Mouse (Mus musculus) liver, embryonic 14.5 days (tissue): ENCODE data around the gene Efnb2. TPM values are rescaled to one million over a fixed set of nuclear protein-coding genes. Genes with fewer than 3 reads are reported as not detected.

Experiments used
- ATAC-seq: fragments of 200-750 bp; cut with Nextera tagmentation; 2 replicates; pipeline ENCODE4 v1.8.0; 2017; ENCODE audit warnings: moderate number of reproducible peaks, mild to moderate bottlenecking, moderate library complexity; ENCODE audit not compliant: insufficient read depth
- DNase-seq, 3 experiments: peaks; one replicate each; pipeline ENCODE4 v3.0.0-alpha.2; 2012 to 2013; ENCODE audit warnings: low read depth in 3 of 3, low spot score in 3 of 3
- H3K27ac ChIP-seq: fragments of 300-500 bp; sonication (generic); 2 replicates; pipeline ENCODE4 v1.5.1; 2014; ENCODE audit warnings: moderate library complexity, mild to moderate bottlenecking, control low read depth, inconsistent platforms
- H3K27me3 ChIP-seq: fragments of 300-500 bp; sonication (generic); 2 replicates; pipeline ENCODE4 v1.6.1; 2014; ENCODE audit warnings: mild to moderate bottlenecking, low read length, moderate library complexity; ENCODE audit not compliant: control insufficient read depth, insufficient read depth
- H3K36me3 ChIP-seq: fragments of 300-500 bp; sonication (generic); replicated peaks from 2 replicates; pipeline ENCODE4 v1.6.1; 2014; ENCODE audit warnings: low read depth; ENCODE audit not compliant: control insufficient read depth, insufficient read depth
- H3K4me1 ChIP-seq, 2 experiments: fragments of 200-500 bp in 1 of 2; fragments of 300-500 bp in 1 of 2; sonication (generic) in 1 of 2; replicated peaks; 2 replicates each; pipeline ENCODE4 v1.6.1; 2012 to 2014; ENCODE audit warnings: antibody characterized with exemption in 1 of 2, inconsistent platforms in 1 of 2, low read length in 1 of 2; ENCODE audit not compliant: control insufficient read depth in 2 of 2, insufficient read depth in 2 of 2
- H3K4me2 ChIP-seq: fragments of 300-500 bp; sonication (generic); 2 replicates; pipeline ENCODE4 v1.6.1; 2014; ENCODE audit warnings: low read depth, mild to moderate bottlenecking, control low read depth, moderate library complexity
- H3K4me3 ChIP-seq, 2 experiments: fragments of 200-500 bp in 1 of 2; fragments of 300-500 bp in 1 of 2; sonication (generic) in 1 of 2; 2 replicates each; pipeline ENCODE4 v1.5.1; 2012 to 2014; ENCODE audit warnings: low read depth in 2 of 2, low read length in 2 of 2, mild to moderate bottlenecking in 2 of 2, control low read depth in 1 of 2, inconsistent platforms in 1 of 2, moderate library complexity in 1 of 2; ENCODE audit not compliant: insufficient read depth in 1 of 2
- H3K9ac ChIP-seq: fragments of 300-500 bp; sonication (generic); replicated peaks from 2 replicates; pipeline ENCODE4 v1.6.1; 2014; ENCODE audit warnings: mild to moderate bottlenecking, control low read depth, moderate library complexity
- H3K9me3 ChIP-seq: fragments of 300-500 bp; sonication (generic); 2 replicates; pipeline ENCODE4 v1.6.1; 2016; ENCODE audit warnings: low read length, mixed read lengths; ENCODE audit not compliant: control insufficient read depth
- CTCF ChIP-seq: IDR thresholded peaks from 2 replicates; pipeline ENCODE4 v1.5.1; 2016; ENCODE audit warnings: antibody characterized with exemption, low read depth, control low read depth
- EP300 ChIP-seq: IDR thresholded peaks from 2 replicates; pipeline ENCODE4 v1.6.1; 2016; ENCODE audit warnings: antibody characterized with exemption, low read depth
- WGBS: fragments of 180-500 bp; shearing (Covaris S2); extraction: QIAGEN DNeasy Blood & Tissue Kit; methylation state at CpG from one replicate; pipeline ENCODE4 v1.1.7; 2014; ENCODE audit not compliant: insufficient replicate concordance; 5-methylcytosine and 5-hydroxymethylcytosine counted together
- polyA plus RNA-seq, 2 experiments: library from polyadenylated mRNA; depleted of rRNA in 1 of 2; stranded (reverse) in 1 of 2; unstranded in 1 of 2; fragments of >200 nt; fragmentation: Nextera tagmentation in 1 of 2; extraction: Ambion mirVana in 1 of 2; gene quantifications; 2 replicates each; pipeline versions ENCODE4 v1.2.1 to v1.2.3; 2012 to 2014

The Efnb2 gene
- polyA plus RNA-seq (2012; rRNA removed) (0.82 and 0.85 TPM in 2 replicates), polyA plus RNA-seq (2014; fragmentation: Nextera tagmentation; extraction: Ambion mirVana) (0.56 and 0.79 TPM in 2 replicates)

- peak; percentile 60 to 64 (median 63) for DNase-seq
- Histone ChIP-seq H3K4me1 (peaks cover 0 to 2% of the 10 kb centered on the region in 2 experiments; a peak in 1 of 4 replicates), H3K4me3 (peak within 1 kb of the TSS; percentile 53 to 58), H3K36me3 (peaks cover 3% of the 10 kb centered on the region; the same call in 1 of the 2 replicates), H3K9ac (peak within 1 kb of the TSS; percentile 37; the same call in 1 of the 2 replicates), H3K27ac (no peak within 1 kb of the TSS), H3K27me3 (peaks cover 35% of the 10 kb centered on the region), H3K9me3 (no peaks in the 10 kb centered on the region), H3K4me2 (peak within 1 kb of the TSS; percentile 91)
- peak; percentile 89 for ATAC-seq
- under 1% methylated on average over 64 of the region's 70 CpGs for WGBS
- TF ChIP-seq EP300 (no peak), CTCF (no peak)
Measured at GRCm38 (mm10) chr8:8661103-8661758, at the start of gene Efnb2. Efnb2 (minus strand) TSS chr8:8661242.

GRCm38 (mm10) chr8:8704813-8705212, 43.8 kb upstream of the Efnb2 start:
- WGBS, result 48% methylated on average over 9 of the region's 9 CpGs

GRCm38 (mm10) chr8:8703668-8704067, 42.6 kb upstream of the Efnb2 start:
- Histone ChIP-seq H3K9ac (no peak overlapping the region), H3K4me1 (no peaks in the 10 kb centered on the region), H3K27ac (no peak overlapping the region), H3K4me2 (no peak overlapping the region), H3K4me3 (no peak overlapping the region), H3K36me3 (no peaks in the 10 kb centered on the region), H3K27me3 (no peaks in the 10 kb centered on the region), H3K9me3 (no peaks in the 10 kb centered on the region)
- DNase-seq (no peak), ATAC-seq (no peak)
- WGBS, result 43% methylated on average over 2 of the region's 2 CpGs
- no peak for TF ChIP-seq CTCF
- TF ChIP-seq EP300, result no peak

More at GRCm38 (mm10) chr8:8704813-8705212, 43.8 kb upstream of the Efnb2 start:
- H3K27me3 ChIP-seq, result no peaks in the 10 kb centered on the region
- ATAC-seq (no peak), DNase-seq (no peak)
- H3K9ac ChIP-seq, result no peak overlapping the region
- H3K4me1 ChIP-seq, result no peaks in the 10 kb centered on the region
- H3K9me3 ChIP-seq, result no peaks in the 10 kb centered on the region
- TF ChIP-seq EP300 (no peak), CTCF (no peak)
- H3K4me2 ChIP-seq, result no peak overlapping the region
- no peak overlapping the region for H3K4me3 ChIP-seq
- H3K27ac ChIP-seq, result no peak overlapping the region
- no peaks in the 10 kb centered on the region for H3K36me3 ChIP-seq

- DNase-seq, result no peak
- no peak overlapping the region for H3K4me3 ChIP-seq
- no peaks in the 10 kb centered on the region for H3K4me1 ChIP-seq
- no peaks in the 10 kb centered on the region for H3K9me3 ChIP-seq
- no peak overlapping the region for H3K9ac ChIP-seq
- H3K27me3 ChIP-seq, result no peaks in the 10 kb centered on the region
- no peaks in the 10 kb centered on the region for H3K36me3 ChIP-seq
- no peak overlapping the region for H3K27ac ChIP-seq
- TF ChIP-seq EP300 (no peak), CTCF (no peak)
- ATAC-seq, result no peak
- 83% methylated on average over 10 of the region's 10 CpGs for WGBS
- H3K4me2 ChIP-seq, result no peak overlapping the region
Measured at GRCm38 (mm10) chr8:8700821-8701220, 39.8 kb upstream of the Efnb2 start.

- DNase-seq (no peak), ATAC-seq (no peak)
- 66% methylated on average over 4 of the region's 4 CpGs for WGBS
- Histone ChIP-seq H3K4me2 (no peak overlapping the region), H3K9me3 (no peaks in the 10 kb centered on the region), H3K4me3 (no peak overlapping the region), H3K4me1 (no peaks in the 10 kb centered on the region), H3K27ac (no peak overlapping the region), H3K27me3 (no peaks in the 10 kb centered on the region), H3K9ac (no peak overlapping the region), H3K36me3 (no peaks in the 10 kb centered on the region)
- TF ChIP-seq CTCF (no peak), EP300 (no peak)
Measured at GRCm38 (mm10) chr8:8700229-8700628, 39.2 kb upstream of the Efnb2 start.
